Mouse (Mus musculus): ENCODE data around the gene Kcnn3. TPM values are rescaled to one million over a fixed set of nuclear protein-coding genes. Genes with fewer than 3 reads are reported as not detected.

Kcnn3 gene
- polyA plus RNA-seq, 1 experiment from 2014 or later, result 8.2 TPM

DNA sequence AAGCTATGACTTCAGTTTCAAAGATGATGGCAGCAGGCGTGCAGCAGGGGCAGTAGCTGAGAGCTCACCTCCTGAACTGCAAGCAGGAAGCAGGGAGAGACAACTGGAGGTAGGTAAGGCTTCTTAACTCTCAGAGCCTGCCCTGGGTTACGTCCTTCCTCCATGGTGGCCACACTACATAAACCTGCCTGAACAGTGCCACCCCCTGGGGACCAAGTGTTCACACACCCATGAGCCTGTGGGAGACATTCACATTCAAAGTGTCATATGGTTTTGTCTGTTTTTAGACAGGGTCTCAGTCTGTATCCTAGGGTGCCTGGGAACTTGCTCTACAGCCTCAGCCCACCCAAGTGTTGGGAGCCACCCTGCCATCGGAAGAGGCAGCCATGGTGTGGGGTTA lies 29.2 kb upstream of the Kcnn3 start:
- H3K4me1 ChIP-seq (replicated peaks; ENCODE audit: control insufficient read depth, insufficient read depth, low read length), result no peaks in the 10 kb centered on the region
- ATAC-seq, result no peak
- 86% methylated on average over 3 of the region's 3 CpGs for WGBS

DNA sequence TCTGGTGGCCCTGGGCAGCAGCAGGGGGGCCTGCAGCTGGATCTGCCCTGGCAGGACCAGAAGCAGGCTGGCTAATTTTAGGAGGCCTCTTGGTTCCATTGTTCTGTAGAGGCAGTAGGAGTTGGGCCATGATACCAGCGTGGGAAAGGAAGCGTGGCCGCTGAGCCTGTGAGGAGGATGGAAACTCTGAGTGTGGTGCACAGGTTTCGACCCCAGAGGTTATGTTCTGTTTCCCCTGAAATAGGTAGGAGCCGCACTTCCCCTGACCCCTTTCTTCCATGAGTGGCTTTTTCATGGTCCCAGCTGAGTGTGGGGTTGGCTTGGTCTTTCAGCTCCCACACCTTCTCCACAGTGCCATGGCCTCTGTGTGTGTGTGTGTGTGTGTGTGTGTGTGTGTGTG lies 28.4 kb upstream of the Kcnn3 start:
- no peak overlapping the region for H3K9ac ChIP-seq (replicated peaks; ENCODE audit: low read depth, low read length)
- 77% methylated on average over 5 of the region's 5 CpGs for WGBS
- no peaks in the 10 kb centered on the region for H3K36me3 ChIP-seq (ENCODE audit: control insufficient read depth, insufficient read depth)
- H3K4me3 ChIP-seq (replicated peaks; ENCODE audit: low read length), result no peak overlapping the region
- H3K4me1 ChIP-seq (replicated peaks; ENCODE audit: control insufficient read depth, insufficient read depth, low read length), result no peaks in the 10 kb centered on the region
- H3K4me2 ChIP-seq (ENCODE audit: low read length), result no peak overlapping the region
- H3K27me3 ChIP-seq (replicated peaks; ENCODE audit: control insufficient read depth, insufficient read depth, low read length), result no peaks in the 10 kb centered on the region
- ATAC-seq, result no peak
- no peak overlapping the region for H3K27ac ChIP-seq (ENCODE audit: low read length)
- H3K9me3 ChIP-seq (ENCODE audit: control insufficient read depth, low read length), result no peaks in the 10 kb centered on the region

More for the DNA sequence above, 29.2 kb upstream of the Kcnn3 start:
- no peak overlapping the region for H3K27ac ChIP-seq (ENCODE audit: low read length)
- H3K9ac ChIP-seq (replicated peaks; ENCODE audit: low read depth, low read length), result no peak overlapping the region
- no peak overlapping the region for H3K4me2 ChIP-seq (ENCODE audit: low read length)
- H3K4me3 ChIP-seq (replicated peaks; ENCODE audit: low read length), result no peak overlapping the region
- no peaks in the 10 kb centered on the region for H3K36me3 ChIP-seq (ENCODE audit: control insufficient read depth, insufficient read depth)
- no peaks in the 10 kb centered on the region for H3K9me3 ChIP-seq (ENCODE audit: control insufficient read depth, low read length)
- no peaks in the 10 kb centered on the region for H3K27me3 ChIP-seq (replicated peaks; ENCODE audit: control insufficient read depth, insufficient read depth, low read length)

- Histone ChIP-seq H3K4me3 (replicated peaks; ENCODE audit: low read length) (no peak overlapping the region), H3K36me3 (ENCODE audit: control insufficient read depth, insufficient read depth) (no peaks in the 10 kb centered on the region), H3K9me3 (ENCODE audit: control insufficient read depth, low read length) (no peaks in the 10 kb centered on the region), H3K9ac (replicated peaks; ENCODE audit: low read depth, low read length) (no peak overlapping the region), H3K4me1 (replicated peaks; ENCODE audit: control insufficient read depth, insufficient read depth, low read length) (no peaks in the 10 kb centered on the region), H3K27ac (ENCODE audit: low read length) (no peak overlapping the region), H3K4me2 (ENCODE audit: low read length) (no peak overlapping the region), H3K27me3 (replicated peaks; ENCODE audit: control insufficient read depth, insufficient read depth, low read length) (no peaks in the 10 kb centered on the region)
- WGBS, result 70% methylated on average over 8 of the region's 8 CpGs
- no peak for ATAC-seq
Measured at GRCm38 (mm10) chr3:89492701-89493151, 27.2 kb upstream of the Kcnn3 start.

DNA sequence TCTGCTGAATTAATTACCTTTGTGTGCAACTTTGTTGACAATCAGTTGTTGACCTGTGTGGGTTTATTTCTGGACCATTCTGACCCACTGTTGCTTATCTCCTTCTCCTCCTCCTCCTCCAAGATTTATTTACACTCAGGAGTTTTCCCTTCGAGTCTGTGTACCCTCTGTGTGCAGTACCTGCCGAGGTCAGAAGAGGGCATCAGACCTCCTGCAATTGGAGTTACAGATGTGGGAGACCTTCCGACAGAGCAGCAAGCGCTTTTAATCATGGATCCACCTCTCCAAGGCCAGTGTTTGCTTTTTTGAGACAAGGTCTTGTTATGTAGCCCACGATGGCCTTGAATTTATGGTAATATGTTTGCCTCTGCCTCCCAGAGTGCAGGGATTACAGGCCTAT lies 25.3 kb upstream of the Kcnn3 start:
- no peak for ATAC-seq
- Histone ChIP-seq H3K27ac (ENCODE audit: low read length) (no peak overlapping the region), H3K36me3 (ENCODE audit: control insufficient read depth, insufficient read depth) (no peaks in the 10 kb centered on the region), H3K4me2 (ENCODE audit: low read length) (no peak overlapping the region), H3K9ac (replicated peaks; ENCODE audit: low read depth, low read length) (no peak overlapping the region), H3K4me3 (replicated peaks; ENCODE audit: low read length) (no peak overlapping the region), H3K4me1 (replicated peaks; ENCODE audit: control insufficient read depth, insufficient read depth, low read length) (no peaks in the 10 kb centered on the region), H3K27me3 (replicated peaks; ENCODE audit: control insufficient read depth, insufficient read depth, low read length) (no peaks in the 10 kb centered on the region), H3K9me3 (ENCODE audit: control insufficient read depth, low read length) (no peaks in the 10 kb centered on the region)
- WGBS, result 90% methylated on average over 5 of the region's 5 CpGs

DNA sequence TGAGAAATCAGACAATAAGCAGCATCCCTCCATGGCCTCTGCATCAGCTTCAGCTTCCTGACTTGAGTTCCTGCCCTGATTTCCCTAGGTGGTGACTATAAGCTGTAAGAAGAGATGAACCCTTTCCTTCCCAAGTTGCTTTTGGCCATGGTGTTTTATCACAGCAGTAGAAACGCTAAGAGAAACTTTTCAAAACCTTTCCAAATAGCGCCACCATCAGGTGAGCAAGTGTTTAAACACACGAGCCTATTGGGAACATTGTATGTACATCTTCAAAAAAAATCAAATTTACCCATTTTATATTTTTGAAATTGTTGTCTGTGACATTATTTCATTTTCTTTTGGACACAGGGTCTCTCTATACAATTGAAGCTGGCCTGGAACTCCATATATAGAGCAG lies 23.6 kb upstream of the Kcnn3 start:
- Histone ChIP-seq H3K4me3 (replicated peaks; ENCODE audit: low read length) (no peak overlapping the region), H3K4me1 (replicated peaks; ENCODE audit: control insufficient read depth, insufficient read depth, low read length) (no peaks in the 10 kb centered on the region), H3K27me3 (replicated peaks; ENCODE audit: control insufficient read depth, insufficient read depth, low read length) (no peaks in the 10 kb centered on the region), H3K4me2 (ENCODE audit: low read length) (no peak overlapping the region), H3K27ac (ENCODE audit: low read length) (no peak overlapping the region), H3K9ac (replicated peaks; ENCODE audit: low read depth, low read length) (no peak overlapping the region), H3K9me3 (ENCODE audit: control insufficient read depth, low read length) (no peaks in the 10 kb centered on the region), H3K36me3 (ENCODE audit: control insufficient read depth, insufficient read depth) (no peaks in the 10 kb centered on the region)
- no peak for ATAC-seq
- 71% methylated on average over 3 of the region's 3 CpGs for WGBS

- Histone ChIP-seq H3K27me3 (replicated peaks; ENCODE audit: control insufficient read depth, insufficient read depth, low read length) (no peaks in the 10 kb centered on the region), H3K4me1 (replicated peaks; ENCODE audit: control insufficient read depth, insufficient read depth, low read length) (no peaks in the 10 kb centered on the region), H3K9ac (replicated peaks; ENCODE audit: low read depth, low read length) (no peak overlapping the region), H3K4me3 (replicated peaks; ENCODE audit: low read length) (no peak overlapping the region), H3K36me3 (ENCODE audit: control insufficient read depth, insufficient read depth) (no peaks in the 10 kb centered on the region), H3K4me2 (ENCODE audit: low read length) (no peak overlapping the region), H3K9me3 (ENCODE audit: control insufficient read depth, low read length) (peaks cover 2% of the 10 kb centered on the region; the same call in 1 of the 2 replicates), H3K27ac (ENCODE audit: low read length) (no peak overlapping the region)
- WGBS, result 47% methylated on average over 7 of the region's 7 CpGs
- no peak for ATAC-seq
Measured at GRCm38 (mm10) chr3:89499696-89500095, 20.3 kb upstream of the Kcnn3 start.

- Histone ChIP-seq H3K27me3 (replicated peaks; ENCODE audit: control insufficient read depth, insufficient read depth, low read length) (no peaks in the 10 kb centered on the region), H3K27ac (ENCODE audit: low read length) (no peak overlapping the region), H3K9ac (replicated peaks; ENCODE audit: low read depth, low read length) (no peak overlapping the region), H3K4me3 (replicated peaks; ENCODE audit: low read length) (no peak overlapping the region), H3K9me3 (ENCODE audit: control insufficient read depth, low read length) (peaks cover 2% of the 10 kb centered on the region; the same call in 1 of the 2 replicates), H3K36me3 (ENCODE audit: control insufficient read depth, insufficient read depth) (no peaks in the 10 kb centered on the region), H3K4me2 (ENCODE audit: low read length) (no peak overlapping the region), H3K4me1 (replicated peaks; ENCODE audit: control insufficient read depth, insufficient read depth, low read length) (no peaks in the 10 kb centered on the region)
- ATAC-seq, result no peak
Measured at GRCm38 (mm10) chr3:89501486-89501885, 18.5 kb upstream of the Kcnn3 start.

DNA sequence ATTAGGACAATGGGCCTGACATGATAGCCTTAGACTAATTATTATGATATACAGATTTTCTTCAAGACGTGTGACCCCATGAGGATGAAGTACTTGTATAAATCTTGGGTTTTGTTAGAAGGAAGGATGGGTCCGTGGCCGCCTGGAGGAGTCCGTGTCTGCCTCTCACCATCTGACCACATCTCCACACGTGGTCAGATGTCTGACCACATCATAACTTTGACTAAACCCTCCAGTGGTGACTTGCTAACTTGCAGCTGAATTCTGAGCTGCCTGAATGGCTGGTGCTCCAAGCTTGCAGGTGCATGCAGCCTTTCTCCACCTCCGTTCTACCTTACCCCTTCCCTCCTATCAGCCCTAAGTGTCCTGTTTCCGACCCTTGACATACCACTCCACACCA lies 17.4 kb upstream of the Kcnn3 start:
- 84% methylated on average over 7 of the region's 7 CpGs for WGBS

DNA sequence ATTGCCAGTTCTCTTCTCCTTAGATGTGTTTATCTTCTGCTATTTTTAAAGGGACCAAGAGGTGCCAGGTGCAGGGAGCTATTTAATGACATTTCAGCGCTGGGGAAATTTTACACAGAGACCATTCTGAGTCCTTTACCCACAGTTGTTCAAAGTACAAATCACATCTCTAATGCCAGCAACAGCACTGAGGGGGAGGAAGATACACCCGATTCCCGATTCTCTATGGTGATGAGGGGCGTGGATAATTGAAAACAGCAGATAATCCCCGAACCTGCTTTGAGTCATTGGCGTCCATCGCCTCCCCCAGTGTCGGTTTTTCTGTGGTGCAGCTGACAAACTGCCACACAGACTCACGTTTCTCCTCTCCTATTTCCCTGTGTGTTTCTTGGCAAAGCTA lies 11.9 kb upstream of the Kcnn3 start:
- no peak for ATAC-seq
- Histone ChIP-seq H3K4me1 (replicated peaks; ENCODE audit: control insufficient read depth, insufficient read depth, low read length) (peaks cover 7% of the 10 kb centered on the region), H3K36me3 (ENCODE audit: control insufficient read depth, insufficient read depth) (no peaks in the 10 kb centered on the region), H3K27me3 (replicated peaks; ENCODE audit: control insufficient read depth, insufficient read depth, low read length) (no peaks in the 10 kb centered on the region; the same call in 1 of the 2 replicates), H3K4me3 (replicated peaks; ENCODE audit: low read length) (no peak overlapping the region), H3K9ac (replicated peaks; ENCODE audit: low read depth, low read length) (no peak overlapping the region), H3K27ac (ENCODE audit: low read length) (no peak overlapping the region), H3K4me2 (ENCODE audit: low read length) (no peak overlapping the region), H3K9me3 (ENCODE audit: control insufficient read depth, low read length) (no peaks in the 10 kb centered on the region)
- 32% methylated on average over 9 of the region's 9 CpGs for WGBS

More for the DNA sequence above, 17.4 kb upstream of the Kcnn3 start:
- no peak overlapping the region for H3K4me3 ChIP-seq (replicated peaks; ENCODE audit: low read length)
- H3K27ac ChIP-seq (ENCODE audit: low read length), result no peak overlapping the region
- H3K9me3 ChIP-seq (ENCODE audit: control insufficient read depth, low read length), result peaks cover 2% of the 10 kb centered on the region; the same call in 1 of the 2 replicates
- no peak for ATAC-seq
- H3K9ac ChIP-seq (replicated peaks; ENCODE audit: low read depth, low read length), result no peak overlapping the region
- H3K36me3 ChIP-seq (ENCODE audit: control insufficient read depth, insufficient read depth), result no peaks in the 10 kb centered on the region
- no peaks in the 10 kb centered on the region for H3K4me1 ChIP-seq (replicated peaks; ENCODE audit: control insufficient read depth, insufficient read depth, low read length)
- H3K27me3 ChIP-seq (replicated peaks; ENCODE audit: control insufficient read depth, insufficient read depth, low read length), result no peaks in the 10 kb centered on the region
- no peak overlapping the region for H3K4me2 ChIP-seq (ENCODE audit: low read length)

DNA sequence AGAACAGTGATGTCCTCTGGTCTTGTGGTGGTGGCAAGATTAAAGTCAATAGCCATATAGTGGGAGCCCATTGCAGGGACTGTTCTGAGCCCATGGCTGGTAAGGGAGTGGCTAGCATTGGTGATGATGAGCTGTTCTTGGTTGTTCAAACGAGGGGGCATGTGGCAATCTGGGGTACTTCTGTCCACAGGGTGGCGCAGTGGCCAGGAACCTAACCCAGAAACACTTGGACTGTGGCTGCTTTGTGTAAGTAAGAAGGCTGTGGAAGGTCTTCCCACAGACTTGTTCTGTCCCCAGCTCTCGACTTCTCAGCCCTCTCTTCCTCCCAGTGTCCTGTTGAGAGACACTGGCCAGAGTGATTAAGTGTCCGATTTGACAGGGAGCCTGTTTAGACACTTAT lies 9.0 kb upstream of the Kcnn3 start:
- H3K36me3 ChIP-seq (ENCODE audit: control insufficient read depth, insufficient read depth), result no peaks in the 10 kb centered on the region
- ATAC-seq, result peak; percentile 74
- no peak overlapping the region for H3K4me3 ChIP-seq (replicated peaks; ENCODE audit: low read length)
- H3K4me1 ChIP-seq (replicated peaks; ENCODE audit: control insufficient read depth, insufficient read depth, low read length), result peaks cover 7% of the 10 kb centered on the region
- 11% methylated on average over 4 of the region's 4 CpGs for WGBS
- H3K27ac ChIP-seq (ENCODE audit: low read length), result no peak overlapping the region
- no peaks in the 10 kb centered on the region; the same call in 1 of the 2 replicates for H3K27me3 ChIP-seq (replicated peaks; ENCODE audit: control insufficient read depth, insufficient read depth, low read length)
- no peaks in the 10 kb centered on the region for H3K9me3 ChIP-seq (ENCODE audit: control insufficient read depth, low read length)
- H3K9ac ChIP-seq (replicated peaks; ENCODE audit: low read depth, low read length), result 0 out of 2 replicates have a peak overlapping the region, but pooled peaks have one; percentile 7
- peak overlapping the region; percentile 32 for H3K4me2 ChIP-seq (ENCODE audit: low read length)
